ENCODE assay signal across 11 mouse cellular contexts in genomic region chr14:61688013-61688520, GRCm38 (mm10).
DNase-seq lines count a peak whose midpoint lies in the region; ATAC-seq and TF ChIP-seq lines count a peak whose summit lies in the region.
"Had no signal": no experiment of that assay in that cellular context is flagged by ENCODE, and none has a peak within 500 bp of the region (broad histone marks: within the 10 kb centered on the region; RNA-seq: fewer than 3 reads in every experiment).

No protein-coding gene starts in this region.

- intact Hi-C loops in left cerebral cortex, postnatal 10 days (cut with DNase I): no loop called here

- peaks cover 69% of the 10 kb centered on the region for H3K27me3 ChIP-seq in hindbrain, embryonic 11.5 days (ENCODE audit: control insufficient read depth, insufficient read depth, low read length)
- peaks cover 28% of the 10 kb centered on the region for H3K27me3 ChIP-seq in hindbrain, embryonic 16.5 days (replicated peaks; ENCODE audit: control insufficient read depth, insufficient read depth, low read length)
- H3K27me3 ChIP-seq in lung, postnatal 0 days (replicated peaks; ENCODE audit: insufficient read depth, low read length): peaks cover 18% of the 10 kb centered on the region
- H3K27me3 ChIP-seq in embryonic facial prominence, embryonic 14.5 days (replicated peaks; ENCODE audit: control insufficient read depth, insufficient read depth, low read length): peaks cover 52% of the 10 kb centered on the region
- H3K27me3 ChIP-seq: Patski had no signal

- H3K27ac ChIP-seq in hindbrain, embryonic 11.5 days (ENCODE audit: low read depth, low read length): no peak overlapping the region
- no peak overlapping the region for H3K27ac ChIP-seq in hindbrain, embryonic 16.5 days (ENCODE audit: low read depth, low read length)
- no peak overlapping the region for H3K27ac ChIP-seq in lung, postnatal 0 days (ENCODE audit: low read length)
- no peak overlapping the region for H3K27ac ChIP-seq in embryonic facial prominence, embryonic 14.5 days (replicated peaks; ENCODE audit: low read depth, low read length)
- H3K27ac ChIP-seq: limb, embryonic 12.5 days had no signal

- H3K9me3 ChIP-seq in hindbrain, embryonic 11.5 days (ENCODE audit: control insufficient read depth, low read length): no peaks in the 10 kb centered on the region
- H3K9me3 ChIP-seq in hindbrain, embryonic 16.5 days (ENCODE audit: control insufficient read depth, low read length): no peaks in the 10 kb centered on the region
- no peaks in the 10 kb centered on the region for H3K9me3 ChIP-seq in lung, postnatal 0 days (ENCODE audit: low read length)
- no peaks in the 10 kb centered on the region for H3K9me3 ChIP-seq in embryonic facial prominence, embryonic 14.5 days (ENCODE audit: control insufficient read depth, low read length)
- H3K9me3 ChIP-seq: limb, embryonic 12.5 days had no signal

- ATAC-seq in hindbrain, embryonic 11.5 days (ENCODE audit: low FRiP score): no peak
- ATAC-seq in hindbrain, embryonic 16.5 days: no peak
- no peak for ATAC-seq in lung, postnatal 0 days
- ATAC-seq in embryonic facial prominence, embryonic 14.5 days (ENCODE audit: low read depth): no peak
- ATAC-seq: Patski had no signal

- no peak for TF ChIP-seq EP300 in lung, postnatal 0 days (IDR thresholded peaks at IDR 0.05)

- H3K9ac ChIP-seq in hindbrain, embryonic 11.5 days (ENCODE audit: low read depth, low read length): no peak overlapping the region
- H3K9ac ChIP-seq in hindbrain, embryonic 16.5 days (ENCODE audit: low read depth, low read length): no peak overlapping the region
- H3K9ac ChIP-seq in lung, postnatal 0 days (replicated peaks; ENCODE audit: low read depth): no peak overlapping the region
- no peak overlapping the region for H3K9ac ChIP-seq in embryonic facial prominence, embryonic 14.5 days (ENCODE audit: low read depth, low read length)

- DNase-seq in hindbrain, embryonic 11.5 days (ENCODE audit: low spot score): peak; percentile 33
- no peak for DNase-seq in lung, postnatal 0 days (ENCODE audit: low spot score)
- no peak for DNase-seq in lung, postnatal 10 days
- DNase-seq in embryonic facial prominence, embryonic 14.5 days (ENCODE audit: low spot score): no peak
- peak; percentile 35 for DNase-seq in naive thymus-derived CD4-positive, alpha-beta T cell, adult 2 months (ENCODE audit: low read depth)
- DNase-seq in left cerebral cortex, postnatal 10 days (ENCODE audit: extremely low spot score in 1 of 2, low spot score in 2 of 2): no peak
- DNase-seq: cerebellum, adult 11-12 months; layer of hippocampus, postnatal 36 days had no signal

- no peak for TF ChIP-seq CTCF in lung, postnatal 0 days (IDR thresholded peaks at IDR 0.05)

- 4% methylated on average over 11 of the region's 11 CpGs for WGBS in hindbrain, embryonic 11.5 days
- WGBS in hindbrain, embryonic 16.5 days: 5% methylated on average over 11 of the region's 11 CpGs
- WGBS in lung, postnatal 0 days: 8% methylated on average over 11 of the region's 11 CpGs
- WGBS in embryonic facial prominence, embryonic 14.5 days: 6% methylated on average over 11 of the region's 11 CpGs

- no peaks in the 10 kb centered on the region for H3K36me3 ChIP-seq in hindbrain, embryonic 11.5 days (ENCODE audit: control insufficient read depth, insufficient read depth, low read length)
- no peaks in the 10 kb centered on the region for H3K36me3 ChIP-seq in hindbrain, embryonic 16.5 days (ENCODE audit: control insufficient read depth, insufficient read depth, low read length)
- H3K36me3 ChIP-seq in lung, postnatal 0 days (ENCODE audit: insufficient read depth, low read length): no peaks in the 10 kb centered on the region
- H3K36me3 ChIP-seq in embryonic facial prominence, embryonic 14.5 days (ENCODE audit: control insufficient read depth, insufficient read depth, low read length): no peaks in the 10 kb centered on the region
- H3K36me3 ChIP-seq: limb, embryonic 12.5 days had no signal

- H3K4me2 ChIP-seq in hindbrain, embryonic 11.5 days (replicated peaks; ENCODE audit: low read depth, low read length): no peak overlapping the region
- H3K4me2 ChIP-seq in hindbrain, embryonic 16.5 days (ENCODE audit: low read length): no peak overlapping the region
- H3K4me2 ChIP-seq in lung, postnatal 0 days (replicated peaks; ENCODE audit: low read depth, low read length): peak overlapping the region; percentile 81; the same call in 1 of the 2 replicates
- H3K4me2 ChIP-seq in embryonic facial prominence, embryonic 14.5 days (ENCODE audit: low read depth, low read length): peak overlapping the region; percentile 85; the same call in 1 of the 2 replicates

- H3K4me3 ChIP-seq in hindbrain, embryonic 11.5 days (ENCODE audit: low read depth, low read length): no peak overlapping the region
- H3K4me3 ChIP-seq in hindbrain, embryonic 16.5 days (ENCODE audit: low read length): no peak overlapping the region
- peak overlapping the region; percentile 50; the same call in 1 of the 2 replicates for H3K4me3 ChIP-seq in lung, postnatal 0 days (ENCODE audit: low read depth, low read length)
- no peak overlapping the region for H3K4me3 ChIP-seq in embryonic facial prominence, embryonic 14.5 days (ENCODE audit: low read depth, low read length)

- H3K4me1 ChIP-seq in hindbrain, embryonic 11.5 days (replicated peaks; ENCODE audit: control insufficient read depth, insufficient read depth, low read length): peaks cover 3% of the 10 kb centered on the region
- peaks cover 15% of the 10 kb centered on the region for H3K4me1 ChIP-seq in hindbrain, embryonic 16.5 days (ENCODE audit: control insufficient read depth, insufficient read depth, low read depth, low read length)
- H3K4me1 ChIP-seq in lung, postnatal 0 days (ENCODE audit: insufficient read depth, low read depth, low read length): peaks cover 18% of the 10 kb centered on the region; the same call in 1 of the 2 replicates
- peaks cover 25% of the 10 kb centered on the region; the same call in 1 of the 2 replicates for H3K4me1 ChIP-seq in embryonic facial prominence, embryonic 14.5 days (ENCODE audit: control insufficient read depth, insufficient read depth, low read length)

Comparison
In these comparisons a context has a peak if more than half of its experiments do, and no peak if none do; other contexts are left out.
1. DNase-seq: peak in hindbrain, embryonic 11.5 days (single experiment) and naive thymus-derived CD4-positive, alpha-beta T cell, adult 2 months (single experiment); none in lung, postnatal 0 days (single experiment), lung, postnatal 10 days (single experiment), embryonic facial prominence, embryonic 14.5 days (single experiment) and left cerebral cortex, postnatal 10 days (0 of 2).
2. H3K4me2 ChIP-seq: peak in lung, postnatal 0 days (single experiment) and embryonic facial prominence, embryonic 14.5 days (single experiment); none in hindbrain, embryonic 11.5 days (single experiment) and hindbrain, embryonic 16.5 days (single experiment).